Mouse (Mus musculus): ENCODE measurements around the gene Oas1h. TPM values are rescaled to one million over a fixed set of nuclear protein-coding genes. Genes with fewer than 3 reads are reported as not detected.
"Not testable (repeated sequence)": the region's sequence is repeated elsewhere in the genome, so short reads cannot be mapped to it uniquely, and the experiment has no call there.

The Oas1h gene
- total RNA-seq, 1 experiment = not detected

DNA sequence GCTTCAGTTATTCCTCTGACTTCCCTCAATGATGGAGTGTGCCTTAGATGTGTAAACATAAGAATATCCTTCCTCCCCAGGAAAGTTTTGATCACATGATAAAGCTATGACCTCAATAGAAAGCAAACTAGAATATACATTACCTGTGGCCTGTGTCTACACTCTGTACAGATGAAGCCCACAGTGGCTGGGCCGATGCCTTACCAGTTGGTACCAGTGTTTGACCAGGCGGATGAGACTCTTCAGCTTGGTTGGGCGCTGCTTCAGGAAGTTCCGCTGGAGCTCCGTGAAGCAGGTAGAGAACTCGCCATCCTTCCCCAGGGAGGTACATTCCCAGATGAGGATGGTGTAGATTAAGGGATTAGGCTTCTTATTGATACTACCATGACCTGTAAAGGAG lies 20.5 kb downstream of the Oas1h start:
- in situ Hi-C loops (cut with MboI; ENCODE audit: low sequenced_read_pairs in 2 of 2, unreplicated experiment in 2 of 2); DNase-seq (ENCODE audit: low read depth, low spot score): not testable (repeated sequence)

DNA sequence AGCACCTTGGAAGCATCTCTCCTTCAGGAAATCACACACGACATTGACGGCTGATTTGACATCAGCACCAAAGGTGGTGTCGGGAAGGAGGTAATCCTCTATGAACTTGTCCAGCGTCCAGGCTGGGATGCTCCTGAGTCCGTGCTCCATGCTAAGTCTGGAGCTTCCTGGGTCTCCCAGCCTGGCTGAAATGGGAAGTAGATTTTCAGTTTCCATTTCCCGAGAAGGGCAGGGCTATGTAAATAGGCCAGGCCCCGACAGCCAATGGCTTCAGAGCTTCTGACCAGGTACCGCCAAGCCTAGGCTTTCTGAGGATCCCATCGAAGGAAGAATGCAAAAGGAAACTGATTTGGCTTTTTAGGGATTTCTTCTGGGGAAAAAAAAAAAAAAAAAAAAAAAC lies 26.2 kb downstream of the Oas1h start, which contains the start of gene Oas1g:
Oas1g (minus strand) TSS at position 201 of the 400 bp plus-strand sequence.
- H3K4me3 ChIP-seq (ENCODE audit: insufficient read depth in 1 of 2, low read depth in 1 of 2, low read length in 2 of 2, poor library complexity in 1 of 2, severe bottlenecking in 1 of 2) = peak within 1 kb of the TSS in 1 of 2 experiments; percentile 44; a peak in 2 of 4 replicates
- DNase-seq (ENCODE audit: low read depth, low spot score); H3K36me3 ChIP-seq (ENCODE audit: control insufficient read depth, insufficient read depth, low read length, poor library complexity, severe bottlenecking); H3K9me3 ChIP-seq (ENCODE audit: control insufficient read depth, insufficient read depth, low read depth, low read length); H3K4me1 ChIP-seq (ENCODE audit: control insufficient read depth in 2 of 2, insufficient read depth in 2 of 2, low read length in 2 of 2, poor library complexity in 1 of 2); in situ Hi-C loops (cut with MboI; ENCODE audit: low sequenced_read_pairs in 2 of 2, unreplicated experiment in 2 of 2): not testable (repeated sequence)
- peak within 1 kb of the TSS; percentile 71 for H3K27ac ChIP-seq (ENCODE audit: insufficient read depth, low read depth, low read length, poor library complexity, severe bottlenecking)
- peak within 1 kb of the TSS; percentile 30 for H3K9ac ChIP-seq (ENCODE audit: insufficient read depth, low read depth, low read length, poor library complexity, severe bottlenecking)

More for the DNA sequence above, 20.5 kb downstream of the Oas1h start:
- not testable (repeated sequence) for H3K36me3 ChIP-seq (ENCODE audit: control insufficient read depth, insufficient read depth, low read length, poor library complexity, severe bottlenecking); H3K27ac ChIP-seq (ENCODE audit: insufficient read depth, low read depth, low read length, poor library complexity, severe bottlenecking); H3K4me3 ChIP-seq (ENCODE audit: insufficient read depth in 1 of 2, low read depth in 1 of 2, low read length in 2 of 2, poor library complexity in 1 of 2, severe bottlenecking in 1 of 2); H3K9ac ChIP-seq (ENCODE audit: insufficient read depth, low read depth, low read length, poor library complexity, severe bottlenecking); H3K9me3 ChIP-seq (ENCODE audit: control insufficient read depth, insufficient read depth, low read depth, low read length); H3K4me1 ChIP-seq (ENCODE audit: control insufficient read depth in 2 of 2, insufficient read depth in 2 of 2, low read length in 2 of 2, poor library complexity in 1 of 2)

DNA sequence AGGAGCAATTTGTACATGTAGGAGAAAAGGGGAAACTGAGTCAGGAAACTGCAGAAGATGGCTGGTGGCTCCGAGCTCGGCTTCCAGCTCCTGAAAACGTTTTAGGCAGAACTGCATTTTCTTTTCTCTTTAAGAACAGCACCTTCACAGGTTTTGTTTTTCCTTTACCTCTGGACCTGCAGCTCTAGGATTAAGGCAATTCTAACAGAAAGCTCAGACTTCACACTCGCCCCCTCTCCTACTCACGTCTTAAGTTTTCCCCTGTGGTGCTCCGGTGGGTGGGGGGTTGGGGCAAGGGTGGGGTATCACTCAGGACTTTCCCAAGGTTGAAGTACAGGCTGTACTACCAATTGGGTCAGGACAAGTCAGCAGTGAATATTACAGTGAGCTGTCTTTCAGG lies 26.6 kb downstream of the Oas1h start:
- H3K4me1 ChIP-seq (ENCODE audit: control insufficient read depth in 2 of 2, insufficient read depth in 2 of 2, low read length in 2 of 2, poor library complexity in 1 of 2) = peaks cover 2 to 7% of the 10 kb centered on the region in 2 experiments; a peak in 2 of 4 replicates

DNA sequence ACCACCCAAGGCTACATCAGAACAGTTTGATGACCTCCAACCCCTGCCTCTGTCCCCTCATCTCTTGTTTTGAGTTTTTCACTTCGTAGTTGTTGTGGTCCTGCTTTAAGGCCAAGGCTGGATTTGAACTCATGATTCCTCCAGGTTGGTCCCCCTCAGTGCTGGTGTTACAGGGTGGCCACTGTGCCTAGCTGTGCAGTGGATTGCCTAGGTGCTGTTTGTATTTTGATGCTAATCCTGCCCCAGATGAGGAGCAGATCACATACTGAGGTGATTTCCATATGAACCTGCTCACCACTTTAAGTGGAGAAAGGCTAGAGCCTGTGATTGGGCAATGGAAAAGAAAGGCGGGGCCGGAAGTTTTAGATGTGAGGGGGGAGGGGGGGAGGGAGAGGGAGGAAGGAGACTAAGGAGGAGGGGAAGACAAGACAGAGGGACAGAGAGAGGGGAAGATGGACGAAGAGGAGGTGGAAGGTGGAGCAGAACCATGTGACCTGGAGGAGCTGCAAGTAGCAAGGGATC lies 27.1 kb downstream of the Oas1h start:
- in situ Hi-C loops (cut with MboI; ENCODE audit: low sequenced_read_pairs in 2 of 2, unreplicated experiment in 2 of 2); H3K4me1 ChIP-seq (ENCODE audit: control insufficient read depth in 2 of 2, insufficient read depth in 2 of 2, low read length in 2 of 2, poor library complexity in 1 of 2); H3K36me3 ChIP-seq (ENCODE audit: control insufficient read depth, insufficient read depth, low read length, poor library complexity, severe bottlenecking); H3K9me3 ChIP-seq (ENCODE audit: control insufficient read depth, insufficient read depth, low read depth, low read length); DNase-seq (ENCODE audit: low read depth, low spot score): not testable (repeated sequence)
- Histone ChIP-seq H3K4me3 (ENCODE audit: insufficient read depth in 1 of 2, low read depth in 1 of 2, low read length in 2 of 2, poor library complexity in 1 of 2, severe bottlenecking in 1 of 2) (peak overlapping the region; percentile 71 to 73), H3K27ac (ENCODE audit: insufficient read depth, low read depth, low read length, poor library complexity, severe bottlenecking) (peak overlapping the region; percentile 71), H3K9ac (ENCODE audit: insufficient read depth, low read depth, low read length, poor library complexity, severe bottlenecking) (peak overlapping the region; percentile 59)

More for the DNA sequence above, 26.6 kb downstream of the Oas1h start:
- Histone ChIP-seq H3K36me3 (ENCODE audit: control insufficient read depth, insufficient read depth, low read length, poor library complexity, severe bottlenecking) (peaks cover 3% of the 10 kb centered on the region; the same call in 1 of the 2 replicates), H3K27ac (ENCODE audit: insufficient read depth, low read depth, low read length, poor library complexity, severe bottlenecking) (peak overlapping the region; percentile 71), H3K9ac (ENCODE audit: insufficient read depth, low read depth, low read length, poor library complexity, severe bottlenecking) (peak overlapping the region; percentile 27), H3K4me3 (ENCODE audit: insufficient read depth in 1 of 2, low read depth in 1 of 2, low read length in 2 of 2, poor library complexity in 1 of 2, severe bottlenecking in 1 of 2) (peak overlapping the region in 1 of 2 experiments; percentile 44; a peak in 2 of 4 replicates), H3K9me3 (ENCODE audit: control insufficient read depth, insufficient read depth, low read depth, low read length) (no peaks in the 10 kb centered on the region)
- DNase-seq (ENCODE audit: low read depth, low spot score) = no peak
- TF ChIP-seq ZC3H11A (IDR thresholded peaks at IDR 0.05; ENCODE audit: borderline replicate concordance, low read depth, low read length) = no peak
- peak; percentile 61; the same call in 1 of the 2 replicates for TF ChIP-seq ZNF384 (IDR thresholded peaks at IDR 0.05; ENCODE audit: low read depth, low read length)
- in situ Hi-C loops (cut with MboI; ENCODE audit: low sequenced_read_pairs in 2 of 2, unreplicated experiment in 2 of 2) = no loop called here

DNA sequence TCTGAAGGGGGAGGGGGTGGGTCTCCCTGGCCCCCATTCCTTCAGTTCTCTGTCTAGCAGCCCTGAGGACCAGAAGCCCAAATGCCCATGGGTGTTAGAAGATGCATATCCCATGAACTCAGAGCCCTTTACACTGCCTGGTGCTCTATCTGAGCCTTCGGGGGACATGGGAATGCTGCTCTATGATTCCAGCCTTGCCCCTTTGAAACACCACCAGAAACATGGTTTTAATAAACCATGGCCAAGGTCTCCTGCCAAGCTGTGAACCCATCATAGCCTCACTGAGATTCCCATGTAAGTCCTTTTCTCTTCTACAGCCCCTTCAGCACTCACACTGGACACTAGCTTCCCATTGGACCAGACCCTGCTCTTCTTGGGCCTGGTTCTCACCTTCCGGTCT lies 28.8 kb downstream of the Oas1h start:
- H3K9ac ChIP-seq (ENCODE audit: insufficient read depth, low read depth, low read length, poor library complexity, severe bottlenecking) = peak overlapping the region; percentile 5; the same call in 1 of the 2 replicates
- no peaks in the 10 kb centered on the region for H3K9me3 ChIP-seq (ENCODE audit: control insufficient read depth, insufficient read depth, low read depth, low read length)
- peaks cover 2 to 7% of the 10 kb centered on the region in 2 experiments; a peak in 2 of 4 replicates for H3K4me1 ChIP-seq (ENCODE audit: control insufficient read depth in 2 of 2, insufficient read depth in 2 of 2, low read length in 2 of 2, poor library complexity in 1 of 2)
- peak overlapping the region in 1 of 2 experiments; percentile 1; a peak in 1 of 4 replicates for H3K4me3 ChIP-seq (ENCODE audit: insufficient read depth in 1 of 2, low read depth in 1 of 2, low read length in 2 of 2, poor library complexity in 1 of 2, severe bottlenecking in 1 of 2)
- in situ Hi-C loops (cut with MboI; ENCODE audit: low sequenced_read_pairs in 2 of 2, unreplicated experiment in 2 of 2) = no loop called here
- H3K36me3 ChIP-seq (ENCODE audit: control insufficient read depth, insufficient read depth, low read length, poor library complexity, severe bottlenecking) = peaks cover 3% of the 10 kb centered on the region; the same call in 1 of the 2 replicates
- H3K27ac ChIP-seq (ENCODE audit: insufficient read depth, low read depth, low read length, poor library complexity, severe bottlenecking) = no peak overlapping the region; the same call in 1 of the 2 replicates
- TF ChIP-seq MAFK (IDR thresholded peaks at IDR 0.05; ENCODE audit: insufficient read depth, low read depth, low read length) = no peak
- TF ChIP-seq CHD2 (IDR thresholded peaks at IDR 0.05; ENCODE audit: low read depth, low read length) = no peak
- TF ChIP-seq ZNF384 (IDR thresholded peaks at IDR 0.05; ENCODE audit: low read depth, low read length) = no peak
- TF ChIP-seq ZC3H11A (IDR thresholded peaks at IDR 0.05; ENCODE audit: borderline replicate concordance, low read depth, low read length) = no peak
- no peak for TF ChIP-seq HCFC1 (IDR thresholded peaks at IDR 0.05; ENCODE audit: borderline replicate concordance, insufficient read depth, low read length)
- DNase-seq (ENCODE audit: low read depth, low spot score) = no peak

All from ES-E14 (cell line).